Mouse (Mus musculus): ENCODE results near the gene Doc2a. TPM values are rescaled to one million over a fixed set of nuclear protein-coding genes. Genes with fewer than 3 reads are reported as not detected.
A peak's percentile ranks its signal among the peaks of the same experiment; 100 is the strongest.

The Doc2a gene
- polyA plus RNA-seq, 1 experiment from 2014 or later: 6.3 TPM

GRCm38 (mm10) chr7:126825952-126826351 is 21.3 kb upstream of the Doc2a start:
- peaks cover 37% of the 10 kb centered on the region for H3K4me1 ChIP-seq
- H3K9ac ChIP-seq (replicated peaks): no peak overlapping the region
- peaks cover 18% of the 10 kb centered on the region; the same call in 1 of the 2 replicates for H3K36me3 ChIP-seq
- no peak for ATAC-seq (ENCODE audit: low FRiP score, low read depth)
- H3K27me3 ChIP-seq: peaks cover 17% of the 10 kb centered on the region
- 77% methylated on average over 5 of the region's 5 CpGs for WGBS
- no peak overlapping the region for H3K27ac ChIP-seq (replicated peaks)
- H3K4me2 ChIP-seq (replicated peaks): no peak overlapping the region
- no peak overlapping the region for H3K4me3 ChIP-seq
- no peaks in the 10 kb centered on the region for H3K9me3 ChIP-seq

GRCm38 (mm10) chr7:126831539-126831938 is 15.7 kb upstream of the Doc2a start, which contains the start of gene 4930451I11Rik:
TSS of gene 4930451I11Rik (minus strand) at chr7:126831639.
- Histone ChIP-seq H3K9me3 (no peaks in the 10 kb centered on the region), H3K4me2 (replicated peaks) (peak within 1 kb of the TSS; percentile 57), H3K9ac (replicated peaks) (0 out of 2 replicates have a peak within 1 kb of the TSS, but pooled peaks have one; percentile 20), H3K27me3 (peaks cover 12% of the 10 kb centered on the region), H3K4me1 (peaks cover 11% of the 10 kb centered on the region), H3K4me3 (peak within 1 kb of the TSS; percentile 33), H3K36me3 (peaks cover 18% of the 10 kb centered on the region; the same call in 1 of the 2 replicates), H3K27ac (replicated peaks) (no peak within 1 kb of the TSS)
- no peak for ATAC-seq (ENCODE audit: low FRiP score, low read depth)
- 64% methylated on average over 5 of the region's 5 CpGs for whole genome bisulfite sequencing

- peak; percentile 81 for ATAC-seq (ENCODE audit: low FRiP score, low read depth)
- H3K9ac ChIP-seq (replicated peaks): 0 out of 2 replicates have a peak overlapping the region, but pooled peaks have one; percentile 20
- H3K4me2 ChIP-seq (replicated peaks): peak overlapping the region; percentile 57
- no peaks in the 10 kb centered on the region for H3K9me3 ChIP-seq
- peaks cover 11% of the 10 kb centered on the region for H3K4me1 ChIP-seq
- H3K27ac ChIP-seq (replicated peaks): no peak overlapping the region
- H3K36me3 ChIP-seq: peaks cover 18% of the 10 kb centered on the region; the same call in 1 of the 2 replicates
- 2% methylated on average over 21 of the region's 21 CpGs for WGBS
- H3K4me3 ChIP-seq: peak overlapping the region; percentile 33
- H3K27me3 ChIP-seq: peaks cover 12% of the 10 kb centered on the region
Measured at GRCm38 (mm10) chr7:126832036-126832598, 15.1 kb upstream of the Doc2a start.

- peaks cover 12% of the 10 kb centered on the region for H3K27me3 ChIP-seq
- ATAC-seq (ENCODE audit: low FRiP score, low read depth): no peak
- H3K4me2 ChIP-seq (replicated peaks): no peak overlapping the region
- H3K36me3 ChIP-seq: peaks cover 11% of the 10 kb centered on the region; the same call in 1 of the 2 replicates
- no peaks in the 10 kb centered on the region for H3K9me3 ChIP-seq
- 95% methylated on average over 1 of the region's 1 CpGs for WGBS
- H3K9ac ChIP-seq (replicated peaks): no peak overlapping the region
- H3K27ac ChIP-seq (replicated peaks): no peak overlapping the region
- H3K4me1 ChIP-seq: peaks cover 11% of the 10 kb centered on the region
- H3K4me3 ChIP-seq: no peak overlapping the region
Measured at GRCm38 (mm10) chr7:126833294-126833693, 13.9 kb upstream of the Doc2a start.

GRCm38 (mm10) chr7:126843276-126843675 is 3.9 kb upstream of the Doc2a start:
- no peak overlapping the region for H3K4me2 ChIP-seq (replicated peaks)
- H3K4me3 ChIP-seq: no peak overlapping the region
- no peak overlapping the region for H3K27ac ChIP-seq (replicated peaks)
- peaks cover 19% of the 10 kb centered on the region for H3K27me3 ChIP-seq
- 86% methylated on average over 9 of the region's 9 CpGs for WGBS
- H3K9ac ChIP-seq (replicated peaks): no peak overlapping the region
- no peaks in the 10 kb centered on the region for H3K36me3 ChIP-seq
- ATAC-seq (ENCODE audit: low FRiP score, low read depth): no peak
- H3K9me3 ChIP-seq: no peaks in the 10 kb centered on the region
- H3K4me1 ChIP-seq: peaks cover 11% of the 10 kb centered on the region

- ATAC-seq (ENCODE audit: low FRiP score, low read depth): no peak
- Histone ChIP-seq H3K4me1 (peaks cover 18% of the 10 kb centered on the region), H3K9ac (replicated peaks) (no peak overlapping the region), H3K9me3 (no peaks in the 10 kb centered on the region), H3K36me3 (no peaks in the 10 kb centered on the region), H3K4me3 (no peak overlapping the region), H3K27me3 (peaks cover 41% of the 10 kb centered on the region), H3K4me2 (replicated peaks) (no peak overlapping the region), H3K27ac (replicated peaks) (no peak overlapping the region)
- 58% methylated on average over 2 of the region's 2 CpGs for WGBS
Measured at GRCm38 (mm10) chr7:126845516-126845915, 1.7 kb upstream of the Doc2a start.

- ATAC-seq (ENCODE audit: low FRiP score, low read depth): peak; percentile 69
- H3K4me2 ChIP-seq (replicated peaks): peak overlapping the region; percentile 100
- WGBS: 1% methylated on average over 58 of the region's 74 CpGs
- H3K4me1 ChIP-seq: peaks cover 18% of the 10 kb centered on the region
- peaks cover 45% of the 10 kb centered on the region for H3K27me3 ChIP-seq
- peak overlapping the region; percentile 65 for H3K4me3 ChIP-seq
- peak overlapping the region; percentile 77 for H3K9ac ChIP-seq (replicated peaks)
- H3K9me3 ChIP-seq: no peaks in the 10 kb centered on the region
- H3K36me3 ChIP-seq: peaks cover 13% of the 10 kb centered on the region
- peak overlapping the region; percentile 15; the same call in 1 of the 2 replicates for H3K27ac ChIP-seq (replicated peaks)
Measured at GRCm38 (mm10) chr7:126847421-126848398, 494 bp downstream of the Doc2a start.

GRCm38 (mm10) chr7:126848794-126849193 is 1.6 kb downstream of the Doc2a start:
- peak overlapping the region; percentile 100 for H3K4me2 ChIP-seq (replicated peaks)
- ATAC-seq (ENCODE audit: low FRiP score, low read depth): no peak
- H3K9me3 ChIP-seq: no peaks in the 10 kb centered on the region
- peak overlapping the region; percentile 65 for H3K4me3 ChIP-seq
- peaks cover 24% of the 10 kb centered on the region for H3K36me3 ChIP-seq
- H3K4me1 ChIP-seq: peaks cover 18% of the 10 kb centered on the region
- H3K27ac ChIP-seq (replicated peaks): no peak overlapping the region
- peak overlapping the region; percentile 77 for H3K9ac ChIP-seq (replicated peaks)
- peaks cover 45% of the 10 kb centered on the region for H3K27me3 ChIP-seq
- 29% methylated on average over 10 of the region's 10 CpGs for WGBS

- Histone ChIP-seq H3K9me3 (no peaks in the 10 kb centered on the region), H3K36me3 (peaks cover 35% of the 10 kb centered on the region), H3K4me3 (no peak overlapping the region), H3K27ac (replicated peaks) (no peak overlapping the region), H3K27me3 (peaks cover 45% of the 10 kb centered on the region), H3K9ac (replicated peaks) (no peak overlapping the region), H3K4me1 (peaks cover 18% of the 10 kb centered on the region), H3K4me2 (replicated peaks) (no peak overlapping the region)
- 80% methylated on average over 6 of the region's 6 CpGs for WGBS
- no peak for ATAC-seq (ENCODE audit: low FRiP score, low read depth)
Measured at GRCm38 (mm10) chr7:126850161-126850560, 2.9 kb downstream of the Doc2a start.

- Histone ChIP-seq H3K9ac (replicated peaks) (no peak overlapping the region), H3K4me3 (no peak overlapping the region), H3K4me1 (peaks cover 18% of the 10 kb centered on the region), H3K27ac (replicated peaks) (no peak overlapping the region), H3K9me3 (no peaks in the 10 kb centered on the region), H3K4me2 (replicated peaks) (no peak overlapping the region), H3K27me3 (peaks cover 45% of the 10 kb centered on the region), H3K36me3 (peaks cover 45% of the 10 kb centered on the region)
- 33% methylated on average over 12 of the region's 12 CpGs for WGBS
- ATAC-seq (ENCODE audit: low FRiP score, low read depth): no peak
Measured at GRCm38 (mm10) chr7:126851192-126851591, 4.0 kb downstream of the Doc2a start.

GRCm38 (mm10) chr7:126853454-126853853 is 6.2 kb downstream of the Doc2a start:
- Histone ChIP-seq H3K9ac (replicated peaks) (no peak overlapping the region), H3K27me3 (peaks cover 25% of the 10 kb centered on the region), H3K27ac (replicated peaks) (no peak overlapping the region), H3K36me3 (peaks cover 67% of the 10 kb centered on the region), H3K4me3 (no peak overlapping the region), H3K4me1 (peaks cover 13% of the 10 kb centered on the region), H3K9me3 (no peaks in the 10 kb centered on the region), H3K4me2 (replicated peaks) (no peak overlapping the region)
- 89% methylated on average over 5 of the region's 5 CpGs for WGBS
- ATAC-seq (ENCODE audit: low FRiP score, low read depth): no peak

- no peak for ATAC-seq (ENCODE audit: low FRiP score, low read depth)
- peaks cover 78% of the 10 kb centered on the region for H3K36me3 ChIP-seq
Measured at GRCm38 (mm10) chr7:126855641-126856040, 8.4 kb downstream of the Doc2a start.

More at GRCm38 (mm10) chr7:126855641-126856040, 8.4 kb downstream of the Doc2a start:
- H3K9me3 ChIP-seq: no peaks in the 10 kb centered on the region
- WGBS: 88% methylated on average over 3 of the region's 3 CpGs
- no peak overlapping the region for H3K9ac ChIP-seq (replicated peaks)
- peaks cover 8% of the 10 kb centered on the region for H3K4me1 ChIP-seq
- H3K27ac ChIP-seq (replicated peaks): no peak overlapping the region
- no peak overlapping the region for H3K4me2 ChIP-seq (replicated peaks)
- 0 out of 2 replicates have a peak, but pooled peaks cover 4% of the 10 kb centered on the region for H3K27me3 ChIP-seq
- H3K4me3 ChIP-seq: no peak overlapping the region

Measured in midbrain, embryonic 12.5 days (tissue).